Mouse (Mus musculus) bone marrow, adult 2 months (tissue): ENCODE results near the gene Tyk2. TPM values are rescaled to one million over a fixed set of nuclear protein-coding genes. Genes with fewer than 3 reads are reported as not detected.

Experiments used
- H3K27ac ChIP-seq: fragments of 200-500 bp; 2 replicates; pipeline ENCODE4 v1.5.1; 2012; ENCODE audit warnings: low read depth, mild to moderate bottlenecking, control low read depth, inconsistent platforms, low read length; ENCODE audit not compliant: control insufficient read depth, poor library complexity, insufficient read depth
- H3K4me1 ChIP-seq: fragments of 200-500 bp; 2 replicates; pipeline ENCODE4 v1.6.1; 2011; ENCODE audit warnings: low read length; ENCODE audit not compliant: control insufficient read depth, insufficient read depth
- H3K4me3 ChIP-seq: fragments of 200-500 bp; replicated peaks from 2 replicates; pipeline ENCODE3; 2011; ENCODE audit warnings: mild to moderate bottlenecking, low read depth, low read length, control low read depth; ENCODE audit not compliant: control insufficient read depth
- CTCF ChIP-seq: fragments of 200-500 bp; IDR thresholded peaks from 2 replicates; pipeline ENCODE4 v1.5.1; 2011; ENCODE audit warnings: low read length, control low read depth; ENCODE audit not compliant: control insufficient read depth, insufficient read depth
- POLR2A ChIP-seq: fragments of 200-500 bp; IDR thresholded peaks from 2 replicates; pipeline ENCODE4 v1.6.1; 2011; ENCODE audit warnings: low read depth, mild to moderate bottlenecking, control low read depth, low read length, borderline replicate concordance; ENCODE audit not compliant: control insufficient read depth
- WGBS: fragments of 180-500 bp; shearing (Covaris S2); methylation state at CpG from one replicate; pipeline ENCODE4 v1.1.7; 2018; 5-methylcytosine and 5-hydroxymethylcytosine counted together
- polyA plus RNA-seq: library from polyadenylated mRNA; stranded (reverse); fragments of >200 nt; gene quantifications from 2 replicates; pipeline ENCODE4 v1.2.4, GENCODE M21; 2011; ENCODE audit warnings: low replicate concordance; ENCODE audit not compliant: missing spikeins, insufficient read depth, insufficient read length

Gene Tyk2
- polyA plus RNA-seq, 1 experiment: 27.9 TPM

DNA sequence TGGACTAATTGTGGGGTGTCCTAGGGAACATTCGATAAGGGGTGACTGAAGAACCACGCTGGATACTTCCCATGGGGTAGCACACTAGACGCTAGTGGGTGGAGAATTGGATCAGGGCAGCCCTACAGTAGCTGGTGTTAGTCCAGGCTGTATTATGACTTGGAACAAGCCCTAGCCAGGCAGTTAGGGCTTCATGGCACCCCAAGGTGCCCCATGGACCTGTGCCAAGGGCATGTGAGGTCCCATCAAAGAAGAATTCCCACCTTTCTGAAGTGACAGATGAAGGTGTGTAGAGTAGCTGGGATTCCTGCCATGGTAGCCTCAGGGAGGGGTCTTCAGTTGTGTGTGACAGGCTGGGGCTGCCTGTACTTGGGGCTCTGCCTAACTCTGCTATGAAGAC is 35.5 kb upstream of the Tyk2 start:
- H3K27ac ChIP-seq: no peak overlapping the region; the same call in 1 of the 2 replicates
- TF ChIP-seq POLR2A (no peak), CTCF (no peak)
- 29% methylated on average over 3 of the region's 3 CpGs for WGBS
- H3K4me3 ChIP-seq: no peak overlapping the region
- H3K4me1 ChIP-seq: peaks cover 3% of the 10 kb centered on the region

GRCm38 (mm10) chr9:21165952-21166451 is 35.0 kb upstream of the Tyk2 start:
- Histone ChIP-seq H3K27ac (no peak overlapping the region), H3K4me1 (peaks cover 3% of the 10 kb centered on the region), H3K4me3 (no peak overlapping the region)
- 2% methylated on average over 47 of the region's 47 CpGs for WGBS
- TF ChIP-seq POLR2A: no peak
- no peak for TF ChIP-seq CTCF

GRCm38 (mm10) chr9:21165041-21165951 is 34.3 kb upstream of the Tyk2 start, which contains the start of gene Pde4a:
TSS of gene Pde4a (plus strand) at chr9:21165714.
- Histone ChIP-seq H3K4me3 (no peak within 1 kb of the TSS), H3K4me1 (peaks cover 3% of the 10 kb centered on the region)

DNA sequence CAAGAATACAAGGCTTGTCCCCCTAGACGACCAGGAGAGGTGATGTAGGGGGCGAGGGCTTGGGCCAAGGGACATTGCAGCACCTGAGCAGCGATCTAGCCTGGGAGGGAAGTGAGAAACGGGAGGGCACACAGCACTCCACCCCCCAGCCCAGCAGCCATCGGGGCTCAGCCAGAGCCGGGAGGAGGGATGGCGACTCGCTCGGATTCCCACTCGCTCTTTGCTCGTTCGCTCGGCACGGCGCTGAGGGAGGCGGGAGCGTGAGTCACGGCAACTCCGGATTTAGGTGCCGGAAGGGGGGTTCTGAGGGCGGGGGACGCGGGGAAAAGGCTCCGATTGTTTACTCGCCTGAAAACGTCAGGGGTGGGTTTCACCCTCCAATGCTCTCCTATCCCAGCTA is 33.0 kb upstream of the Tyk2 start:
- Histone ChIP-seq H3K4me3 (no peak overlapping the region), H3K4me1 (peaks cover 3% of the 10 kb centered on the region)
- WGBS: 3% methylated on average over 26 of the region's 26 CpGs

More at GRCm38 (mm10) chr9:21165041-21165951, 34.3 kb upstream of the Tyk2 start, which contains the start of gene Pde4a:
- 1% methylated on average over 86 of the region's 86 CpGs for WGBS
- TF ChIP-seq POLR2A: no peak
- H3K27ac ChIP-seq: no peak within 1 kb of the TSS

GRCm38 (mm10) chr9:21163086-21164050 is 32.3 kb upstream of the Tyk2 start:
- WGBS: 51% methylated on average over 11 of the region's 11 CpGs
- H3K4me1 ChIP-seq: peaks cover 1% of the 10 kb centered on the region
- H3K4me3 ChIP-seq: no peak overlapping the region
- TF ChIP-seq POLR2A (no peak), CTCF (no peak)
- H3K27ac ChIP-seq: no peak overlapping the region

More for the DNA sequence above, 33.0 kb upstream of the Tyk2 start:
- H3K27ac ChIP-seq: no peak overlapping the region
- TF ChIP-seq CTCF (no peak), POLR2A (0 out of 2 replicates have a peak, but pooled peaks have one; percentile 10)

GRCm38 (mm10) chr9:21161209-21161909 is 30.3 kb upstream of the Tyk2 start:
- Histone ChIP-seq H3K27ac (no peak overlapping the region; the same call in 1 of the 2 replicates), H3K4me1 (no peaks in the 10 kb centered on the region; the same call in 1 of the 2 replicates), H3K4me3 (peak overlapping the region; percentile 57)
- under 1% methylated on average over 52 of the region's 52 CpGs for WGBS
- TF ChIP-seq CTCF: peak; percentile 92
- TF ChIP-seq POLR2A: no peak; the same call in 1 of the 2 replicates

DNA sequence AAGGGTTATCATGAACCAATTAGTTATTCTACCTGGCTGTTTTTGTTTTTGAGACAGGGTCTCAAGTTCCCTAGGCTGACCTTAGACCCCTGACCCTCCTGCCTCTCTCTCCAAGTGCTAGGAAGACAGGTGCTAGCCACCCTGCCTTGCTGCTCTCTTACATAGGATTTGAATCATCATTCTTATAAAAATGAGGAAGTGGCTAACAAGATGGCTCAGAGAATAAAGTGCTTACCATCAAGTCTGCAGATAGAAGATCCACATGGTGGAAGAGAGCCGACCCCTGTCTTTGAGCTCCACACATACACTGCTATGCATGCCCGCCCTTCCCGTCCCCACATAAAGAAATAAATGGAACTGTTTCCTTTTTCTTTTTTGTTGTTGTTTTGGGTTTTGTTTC is 23.7 kb upstream of the Tyk2 start:
- Histone ChIP-seq H3K4me1 (peaks cover 2% of the 10 kb centered on the region), H3K4me3 (no peak overlapping the region), H3K27ac (no peak overlapping the region)
- WGBS: 53% methylated on average over 3 of the region's 3 CpGs
- no peak for TF ChIP-seq POLR2A
- TF ChIP-seq CTCF: no peak
